Mouse (Mus musculus) E14TG2a.4 (cell line): ENCODE results near the gene Dync2h1.

ENCODE experiments used
- CTCF ChIP-seq: conservative IDR thresholded peaks from 2 replicates; pipeline ENCODE4 v1.5.1; 2014; ENCODE audit warnings: low read length
- POU5F1 ChIP-seq: IDR thresholded peaks from 2 replicates; pipeline ENCODE4 v1.6.1; 2014; ENCODE audit warnings: low read length, borderline replicate concordance

- TF ChIP-seq CTCF (no peak), POU5F1 (no peak)
These were observed 143.0 kb downstream of the Dync2h1 start for GRCm38 (mm10) chr9:7041231-7041630.
